Mouse (Mus musculus): ENCODE data around the gene Kmt2d. TPM values are rescaled to one million over a fixed set of nuclear protein-coding genes. Genes with fewer than 3 reads are reported as not detected.

Gene Kmt2d
- polyA plus RNA-seq, 1 experiment = 38.1 TPM

- TF ChIP-seq GATA1 (IDR thresholded peaks at IDR 0.05; ENCODE audit: low read length) = no peak
These were observed 80.2 kb downstream of the Kmt2d start for GRCm38 (mm10) chr15:98790761-98791160.

GRCm38 (mm10) chr15:98789661-98790535, 81.1 kb downstream of the Kmt2d start, which contains the start of gene Wnt1:
Gene Wnt1 (plus strand): TSS chr15:98789857.
- no peak for TF ChIP-seq GATA1 (IDR thresholded peaks at IDR 0.05; ENCODE audit: low read length)

GRCm38 (mm10) chr15:98788972-98789660, 81.9 kb downstream of the Kmt2d start:
- TF ChIP-seq GATA1 (IDR thresholded peaks at IDR 0.05; ENCODE audit: low read length) = no peak

- no peak for TF ChIP-seq GATA1 (IDR thresholded peaks at IDR 0.05; ENCODE audit: low read length)
These were observed 83.1 kb downstream of the Kmt2d start for GRCm38 (mm10) chr15:98787930-98788329.

GRCm38 (mm10) chr15:98785744-98786143, 85.3 kb downstream of the Kmt2d start:
- no peak for TF ChIP-seq GATA1 (IDR thresholded peaks at IDR 0.05; ENCODE audit: low read length)

Other genes starting within 250 kb of the Kmt2d start
- 0.39 and 0.45 TPM in 2 replicates for gene Cacnb3, start 240.4 kb downstream of the Kmt2d start, polyA plus RNA-seq (2012)
- gene Ddx23, start 208.3 kb downstream of the Kmt2d start, polyA plus RNA-seq (2012) = 120 and 126 TPM in 2 replicates
- 0.08 and 0.09 TPM in 2 replicates for gene Rnd1, start 193.7 kb downstream of the Kmt2d start, polyA plus RNA-seq (2012)
- gene Ccdc65, start 163.0 kb downstream of the Kmt2d start, polyA plus RNA-seq (2012) = not detected in 2 replicates
- gene Fkbp11, start 143.0 kb downstream of the Kmt2d start, polyA plus RNA-seq (2012) = 9.6 and 10.2 TPM in 2 replicates
- 37.5 and 43.4 TPM in 2 replicates for gene Arf3, start 108.0 kb downstream of the Kmt2d start, polyA plus RNA-seq (2012)
- not detected in 2 replicates for gene Wnt10b, start 93.1 kb downstream of the Kmt2d start, polyA plus RNA-seq (2012)
- not detected in 2 replicates for gene Wnt1, start 81.3 kb downstream of the Kmt2d start, polyA plus RNA-seq (2012)
- 0.14 and 0.15 TPM in 2 replicates for gene Ddn, start 61.7 kb downstream of the Kmt2d start, polyA plus RNA-seq (2012)
- 131 and 155 TPM in 2 replicates for gene Prkag1, start 39.7 kb downstream of the Kmt2d start, polyA plus RNA-seq (2012)
- 2.4 and 2.7 TPM in 2 replicates for gene Rhebl1, start 23.3 kb upstream of the Kmt2d start, polyA plus RNA-seq (2012)
- gene Dhh, start 27.3 kb upstream of the Kmt2d start, polyA plus RNA-seq (2012) = not detected in 2 replicates
- gene Lmbr1l, start 47.0 kb upstream of the Kmt2d start, polyA plus RNA-seq (2012) = 7.5 and 9.2 TPM in 2 replicates
- 181 and 410 TPM in 2 replicates for gene Tuba1b, start 63.4 kb upstream of the Kmt2d start, polyA plus RNA-seq (2012)
- not detected in 2 replicates for gene Gm49450, start 82.3 kb upstream of the Kmt2d start, polyA plus RNA-seq (2012)
- gene Tuba1a, start 82.5 kb upstream of the Kmt2d start, polyA plus RNA-seq (2012) = 2.5 and 19.3 TPM in 2 replicates
- 33.1 and 52.2 TPM in 2 replicates for gene Tuba1c, start 158.7 kb upstream of the Kmt2d start, polyA plus RNA-seq (2012)
- gene Prph, start 184.0 kb upstream of the Kmt2d start, polyA plus RNA-seq (2012) = not detected in 2 replicates
- gene Troap, start 203.4 kb upstream of the Kmt2d start, polyA plus RNA-seq (2012) = 66.5 and 72.8 TPM in 2 replicates
- not detected in 2 replicates for gene C1ql4, start 216.6 kb upstream of the Kmt2d start, polyA plus RNA-seq (2012)
- not detected in 2 replicates for gene Dnajc22, start 222.0 kb upstream of the Kmt2d start, polyA plus RNA-seq (2012)

Data from G1E-ER4 (cell line).